ENCODE assay signal across 9 mouse cellular contexts in the genomic region with DNA sequence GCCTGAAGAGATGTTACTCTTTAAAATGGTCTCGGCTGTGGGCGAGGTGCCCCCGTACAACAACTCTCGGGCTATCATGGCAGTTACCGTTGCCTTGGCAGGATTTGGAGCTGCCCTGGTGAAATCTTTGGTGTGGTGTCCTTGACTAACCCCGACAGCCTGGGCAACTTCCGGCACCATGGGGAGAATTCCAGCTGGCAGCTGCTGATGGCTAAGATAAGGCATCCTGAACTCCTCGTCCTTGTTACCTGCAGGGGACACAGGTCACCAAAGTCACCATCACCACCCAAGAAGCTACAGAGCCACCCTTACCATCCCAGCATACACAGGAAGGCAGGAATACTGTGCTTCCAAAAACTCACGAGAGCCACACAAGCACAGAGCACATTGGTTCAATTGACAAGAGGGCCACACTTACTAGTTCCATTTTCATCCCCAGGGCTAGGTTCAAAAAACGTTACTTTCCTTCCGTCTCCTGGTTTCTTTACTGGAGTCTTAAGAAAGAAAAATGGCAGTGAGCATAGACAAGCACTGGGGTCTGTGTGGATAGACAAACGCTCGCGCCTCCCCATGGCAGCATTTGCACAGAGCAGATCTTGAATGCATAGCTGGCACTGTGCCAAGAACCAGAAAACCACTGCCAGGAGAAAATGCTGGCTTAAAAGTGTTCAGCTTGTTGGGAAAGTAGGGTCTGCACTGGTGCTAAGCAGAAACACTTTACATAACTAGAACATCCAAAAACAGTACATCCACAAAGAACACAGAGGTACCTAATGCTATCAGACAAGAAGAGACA. TPM values are rescaled to one million over a fixed set of nuclear protein-coding genes. Genes with fewer than 3 reads are reported as not detected.
DNase-seq lines count a peak whose midpoint lies in the region; ATAC-seq and TF ChIP-seq lines count a peak whose summit lies in the region.
"Had no signal": no experiment of that assay in that cellular context is flagged by ENCODE, and none has a peak within 500 bp of the region (broad histone marks: within the 10 kb centered on the region; RNA-seq: fewer than 3 reads in every experiment).

No protein-coding gene starts in this region.

- DNase-seq in heart, adult 11 months: peak; percentile 87
- DNase-seq in heart, embryonic 10.5 days (ENCODE audit: low spot score): no peak
- peak; percentile 29 to 39 for DNase-seq in right cerebral cortex, postnatal 36 days (ENCODE audit: low spot score in 2 of 2)
- no peak for DNase-seq in lung, adult 2 months
- DNase-seq in gastrocnemius, postnatal 25 days: no peak

- no peak for ATAC-seq in midbrain, embryonic 16.5 days
- no peak for ATAC-seq in midbrain, embryonic 15.5 days (replicated peaks)
- ATAC-seq in forebrain, embryonic 16.5 days: 0 out of 2 replicates have a peak, but pooled peaks have one; percentile 64
- ATAC-seq: hindbrain, embryonic 16.5 days had no signal

- TF ChIP-seq POLR2A in lung, adult 2 months (IDR thresholded peaks at IDR 0.05; ENCODE audit: borderline replicate concordance, extremely low read depth, low read depth, low read length): no peak

- no peak overlapping the region for H3K4me2 ChIP-seq in midbrain, embryonic 16.5 days (ENCODE audit: low read length)
- H3K4me2 ChIP-seq in midbrain, embryonic 15.5 days: no peak overlapping the region
- H3K4me2 ChIP-seq in forebrain, embryonic 16.5 days (ENCODE audit: low read length): no peak overlapping the region

- 0 out of 2 replicates have a peak, but pooled peaks cover 4% of the 10 kb centered on the region for H3K4me1 ChIP-seq in heart, embryonic 10.5 days
- no peaks in the 10 kb centered on the region for H3K4me1 ChIP-seq in midbrain, embryonic 16.5 days (ENCODE audit: control insufficient read depth, insufficient read depth, low read length)
- H3K4me1 ChIP-seq in midbrain, embryonic 15.5 days: no peaks in the 10 kb centered on the region
- peaks cover 8% of the 10 kb centered on the region for H3K4me1 ChIP-seq in forebrain, embryonic 16.5 days (replicated peaks; ENCODE audit: control insufficient read depth, insufficient read depth, low read length)
- H3K4me1 ChIP-seq in lung, adult 2 months (ENCODE audit: control insufficient read depth, insufficient read depth, low read length): no peaks in the 10 kb centered on the region

- WGBS in heart, embryonic 10.5 days: 84% methylated on average over 14 of the region's 14 CpGs
- 78% methylated on average over 14 of the region's 14 CpGs for WGBS in midbrain, embryonic 16.5 days
- WGBS in midbrain, embryonic 15.5 days: 76% methylated on average over 14 of the region's 14 CpGs
- 62% methylated on average over 14 of the region's 14 CpGs for WGBS in forebrain, embryonic 16.5 days
- 67% methylated on average over 14 of the region's 14 CpGs for WGBS in lung, adult 2 months

- no peak overlapping the region for H3K4me3 ChIP-seq in heart, embryonic 10.5 days
- no peak overlapping the region for H3K4me3 ChIP-seq in midbrain, embryonic 16.5 days (ENCODE audit: low read depth, low read length)
- H3K4me3 ChIP-seq in midbrain, embryonic 15.5 days: no peak overlapping the region
- no peak overlapping the region for H3K4me3 ChIP-seq in forebrain, embryonic 16.5 days (replicated peaks; ENCODE audit: low read length)
- H3K4me3 ChIP-seq in lung, adult 2 months (replicated peaks; ENCODE audit: extremely low read depth, low read depth, low read length): no peak overlapping the region

- H3K36me3 ChIP-seq in heart, embryonic 10.5 days: peaks cover 96% of the 10 kb centered on the region
- H3K36me3 ChIP-seq in midbrain, embryonic 16.5 days (ENCODE audit: control insufficient read depth, insufficient read depth, low read length): peaks cover 41% of the 10 kb centered on the region
- H3K36me3 ChIP-seq in midbrain, embryonic 15.5 days (replicated peaks): peaks cover 81% of the 10 kb centered on the region
- peaks cover 55% of the 10 kb centered on the region for H3K36me3 ChIP-seq in forebrain, embryonic 16.5 days (ENCODE audit: control insufficient read depth, insufficient read depth)

- H3K27me3 ChIP-seq in heart, embryonic 10.5 days (ENCODE audit: insufficient read depth, poor library complexity, severe bottlenecking): no peaks in the 10 kb centered on the region
- H3K27me3 ChIP-seq in midbrain, embryonic 16.5 days (ENCODE audit: control insufficient read depth, insufficient read depth, low read depth, low read length): no peaks in the 10 kb centered on the region
- H3K27me3 ChIP-seq in midbrain, embryonic 15.5 days (replicated peaks): no peaks in the 10 kb centered on the region
- no peaks in the 10 kb centered on the region for H3K27me3 ChIP-seq in forebrain, embryonic 16.5 days (replicated peaks; ENCODE audit: control insufficient read depth, insufficient read depth, low read length)

- no peak for TF ChIP-seq CTCF in lung, adult 2 months (IDR thresholded peaks at IDR 0.05; ENCODE audit: insufficient read depth, low read length)

- H3K9me3 ChIP-seq in heart, embryonic 10.5 days: no peaks in the 10 kb centered on the region
- H3K9me3 ChIP-seq in midbrain, embryonic 16.5 days (replicated peaks; ENCODE audit: control insufficient read depth, low read length, poor library complexity, severe bottlenecking): no peaks in the 10 kb centered on the region
- H3K9me3 ChIP-seq in midbrain, embryonic 15.5 days: no peaks in the 10 kb centered on the region
- no peaks in the 10 kb centered on the region for H3K9me3 ChIP-seq in forebrain, embryonic 16.5 days (ENCODE audit: control insufficient read depth, low read length)

- no peak overlapping the region for H3K27ac ChIP-seq in heart, embryonic 10.5 days
- H3K27ac ChIP-seq in midbrain, embryonic 16.5 days (ENCODE audit: low read length): 0 out of 2 replicates have a peak overlapping the region, but pooled peaks have one; percentile 3
- H3K27ac ChIP-seq in midbrain, embryonic 15.5 days: no peak overlapping the region
- H3K27ac ChIP-seq in forebrain, embryonic 16.5 days (ENCODE audit: low read length): no peak overlapping the region

- no peak overlapping the region for H3K9ac ChIP-seq in midbrain, embryonic 16.5 days (ENCODE audit: low read depth, low read length)
- H3K9ac ChIP-seq in midbrain, embryonic 15.5 days: no peak overlapping the region
- no peak overlapping the region for H3K9ac ChIP-seq in forebrain, embryonic 16.5 days (replicated peaks; ENCODE audit: low read depth, low read length)

RNA-seq across cellular contexts. Expression of gene Stau1, which starts 45.0 kb away (rescaled TPM):
- polyA plus RNA-seq in heart, embryonic 10.5 days (2016; fragmentation: Nextera tagmentation; extraction: Ambion mirVana): 60.3 and 69.0 TPM in 2 replicates
- polyA plus RNA-seq in midbrain, embryonic 16.5 days (2015; fragmentation: Nextera tagmentation; extraction: Ambion mirVana): 116 and 122 TPM in 2 replicates
- 114 and 122 TPM in 2 replicates for polyA plus RNA-seq in midbrain, embryonic 15.5 days (2015; fragmentation: Nextera tagmentation; extraction: Ambion mirVana)
- polyA plus RNA-seq in forebrain, embryonic 16.5 days (2015; fragmentation: Nextera tagmentation; extraction: Ambion mirVana): 131 and 145 TPM in 2 replicates
- polyA plus RNA-seq in lung, adult 2 months (2012; rRNA removed): 22.8 and 28.3 TPM in 2 replicates
- total RNA-seq in gastrocnemius, postnatal 25 days (2021): 10 to 100 TPM; 30.4 to 32.3 TPM

RNA-seq across cellular contexts. Expression of gene Cse1l, which starts 45.2 kb away (rescaled TPM):
- polyA plus RNA-seq in heart, embryonic 10.5 days (2016; fragmentation: Nextera tagmentation; extraction: Ambion mirVana): 147 and 155 TPM in 2 replicates
- polyA plus RNA-seq in midbrain, embryonic 16.5 days (2015; fragmentation: Nextera tagmentation; extraction: Ambion mirVana): 100 and 102 TPM in 2 replicates
- 95.3 and 99.4 TPM in 2 replicates for polyA plus RNA-seq in midbrain, embryonic 15.5 days (2015; fragmentation: Nextera tagmentation; extraction: Ambion mirVana)
- 107 and 120 TPM in 2 replicates for polyA plus RNA-seq in forebrain, embryonic 16.5 days (2015; fragmentation: Nextera tagmentation; extraction: Ambion mirVana)
- polyA plus RNA-seq in lung, adult 2 months (2012; rRNA removed): 7.5 and 12.2 TPM in 2 replicates
- total RNA-seq in gastrocnemius, postnatal 25 days (2021): 10 to 100 TPM; 47.1 to 49.5 TPM

Comparison
In these comparisons a context has a peak if more than half of its experiments do, and no peak if none do; other contexts are left out.
1. DNase-seq: peak in heart, adult 11 months (single experiment) and right cerebral cortex, postnatal 36 days (2 of 2); none in heart, embryonic 10.5 days (single experiment), lung, adult 2 months (single experiment) and gastrocnemius, postnatal 25 days (single experiment).